14 mouse cellular contexts compared by ENCODE assay signal in genomic region chr9:34965041-34965415, GRCm38 (mm10).
A peak's percentile ranks its signal among the peaks of the same experiment; 100 is the strongest.
DNase-seq lines count a peak whose midpoint lies in the region; ATAC-seq and TF ChIP-seq lines count a peak whose summit lies in the region.
"Had no signal": no experiment of that assay in that cellular context is flagged by ENCODE, and none has a peak within 500 bp of the region (broad histone marks: within the 10 kb centered on the region; RNA-seq: fewer than 3 reads in every experiment).

No protein-coding gene starts in this region.

- no peak for TF ChIP-seq EP300 in stomach, postnatal 0 days (optimal IDR thresholded peaks at IDR 0.05)

- no peak overlapping the region for H3K9ac ChIP-seq in stomach, embryonic 14.5 days (replicated peaks; ENCODE audit: low read depth, low read length)
- no peak overlapping the region for H3K9ac ChIP-seq in stomach, postnatal 0 days (ENCODE audit: low read length)
- no peak overlapping the region for H3K9ac ChIP-seq in forebrain, embryonic 16.5 days (replicated peaks; ENCODE audit: low read depth, low read length)
- no peak overlapping the region for H3K9ac ChIP-seq in midbrain, embryonic 12.5 days (replicated peaks)
- H3K9ac ChIP-seq: lung, embryonic 15.5 days had no signal

- H3K4me2 ChIP-seq in stomach, embryonic 14.5 days (replicated peaks; ENCODE audit: low read depth, low read length), result no peak overlapping the region
- no peak overlapping the region for H3K4me2 ChIP-seq in stomach, postnatal 0 days (replicated peaks; ENCODE audit: low read depth)
- H3K4me2 ChIP-seq in forebrain, embryonic 16.5 days (ENCODE audit: low read length), result no peak overlapping the region
- no peak overlapping the region; the same call in 1 of the 2 replicates for H3K4me2 ChIP-seq in midbrain, embryonic 12.5 days (replicated peaks)
- H3K4me2 ChIP-seq: lung, embryonic 15.5 days had no signal

- H3K4me1 ChIP-seq in stomach, embryonic 14.5 days (ENCODE audit: control insufficient read depth, insufficient read depth, low read length), result no peaks in the 10 kb centered on the region
- H3K4me1 ChIP-seq in stomach, postnatal 0 days (replicated peaks; ENCODE audit: control insufficient read depth, insufficient read depth), result no peaks in the 10 kb centered on the region
- H3K4me1 ChIP-seq in forebrain, embryonic 16.5 days (replicated peaks; ENCODE audit: control insufficient read depth, insufficient read depth, low read length), result peaks cover 20% of the 10 kb centered on the region
- H3K4me1 ChIP-seq in midbrain, embryonic 12.5 days, result peaks cover 23% of the 10 kb centered on the region
- peaks cover 24% of the 10 kb centered on the region for H3K4me1 ChIP-seq in limb, embryonic 10.5 days
- H3K4me1 ChIP-seq: lung, embryonic 15.5 days had no signal

- WGBS in stomach, embryonic 14.5 days, result 48% methylated on average over 4 of the region's 4 CpGs
- WGBS in stomach, postnatal 0 days, result 57% methylated on average over 4 of the region's 4 CpGs
- WGBS in forebrain, embryonic 16.5 days, result 0% methylated on average over 4 of the region's 4 CpGs
- 12% methylated on average over 4 of the region's 4 CpGs for WGBS in midbrain, embryonic 12.5 days
- WGBS in limb, embryonic 10.5 days, result 28% methylated on average over 4 of the region's 4 CpGs

- no peaks in the 10 kb centered on the region for H3K9me3 ChIP-seq in stomach, embryonic 14.5 days (ENCODE audit: control insufficient read depth, low read depth, low read length)
- no peaks in the 10 kb centered on the region for H3K9me3 ChIP-seq in stomach, postnatal 0 days (ENCODE audit: control insufficient read depth, low read length)
- H3K9me3 ChIP-seq in forebrain, embryonic 16.5 days (ENCODE audit: control insufficient read depth, low read length), result no peaks in the 10 kb centered on the region
- H3K9me3 ChIP-seq in midbrain, embryonic 12.5 days, result no peaks in the 10 kb centered on the region
- H3K9me3 ChIP-seq in limb, embryonic 10.5 days (replicated peaks), result no peaks in the 10 kb centered on the region
- H3K9me3 ChIP-seq: lung, embryonic 15.5 days had no signal

- H3K36me3 ChIP-seq in stomach, embryonic 14.5 days (ENCODE audit: control insufficient read depth, insufficient read depth, low read length), result no peaks in the 10 kb centered on the region
- H3K36me3 ChIP-seq in stomach, postnatal 0 days (ENCODE audit: control insufficient read depth, insufficient read depth, low read length), result no peaks in the 10 kb centered on the region
- H3K36me3 ChIP-seq in forebrain, embryonic 16.5 days (ENCODE audit: control insufficient read depth, insufficient read depth), result no peaks in the 10 kb centered on the region
- H3K36me3 ChIP-seq in midbrain, embryonic 12.5 days, result no peaks in the 10 kb centered on the region
- no peaks in the 10 kb centered on the region for H3K36me3 ChIP-seq in limb, embryonic 10.5 days
- H3K36me3 ChIP-seq: lung, embryonic 15.5 days had no signal

- no peak for DNase-seq in stomach, postnatal 0 days (ENCODE audit: low spot score)
- DNase-seq in limb, embryonic 10.5 days (ENCODE audit: low spot score), result no peak
- DNase-seq in left cerebral cortex, adult 2 months (ENCODE audit: extremely low spot score in 1 of 2, low spot score in 2 of 2), result no peak
- DNase-seq in urinary bladder, adult 2 months (ENCODE audit: low spot score), result no peak
- DNase-seq in spleen, postnatal 36 days (ENCODE audit: low spot score in 2 of 2), result no peak
- DNase-seq: adrenal gland, adult 2 months; heart, adult 18-20 months; heart, postnatal 4 days; kidney, postnatal 10 days; thymus, postnatal 36 days had no signal

- ATAC-seq in stomach, embryonic 14.5 days (ENCODE audit: insufficient number of reproducible peaks, insufficient read depth, low FRiP score, low read depth), result peak; percentile 51; the same call in 1 of the 2 replicates
- ATAC-seq in stomach, postnatal 0 days (ENCODE audit: low FRiP score, low TSS enrichment), result no peak
- peak; percentile 91 for ATAC-seq in forebrain, embryonic 16.5 days
- ATAC-seq in midbrain, embryonic 12.5 days (ENCODE audit: low FRiP score, low read depth), result peak; percentile 81

- no peaks in the 10 kb centered on the region for H3K27me3 ChIP-seq in stomach, embryonic 14.5 days (ENCODE audit: control insufficient read depth, insufficient read depth, low read length)
- H3K27me3 ChIP-seq in stomach, postnatal 0 days (ENCODE audit: control insufficient read depth, insufficient read depth, low read length), result no peaks in the 10 kb centered on the region
- H3K27me3 ChIP-seq in forebrain, embryonic 16.5 days (replicated peaks; ENCODE audit: control insufficient read depth, insufficient read depth, low read length), result no peaks in the 10 kb centered on the region
- H3K27me3 ChIP-seq in midbrain, embryonic 12.5 days, result no peaks in the 10 kb centered on the region
- H3K27me3 ChIP-seq in limb, embryonic 10.5 days (ENCODE audit: low read depth, poor library complexity, severe bottlenecking), result peaks cover 38% of the 10 kb centered on the region; the same call in 1 of the 2 replicates

- no peak overlapping the region for H3K27ac ChIP-seq in stomach, embryonic 14.5 days (ENCODE audit: low read length)
- no peak overlapping the region for H3K27ac ChIP-seq in stomach, postnatal 0 days (replicated peaks)
- H3K27ac ChIP-seq in forebrain, embryonic 16.5 days (ENCODE audit: low read length), result no peak overlapping the region
- H3K27ac ChIP-seq in midbrain, embryonic 12.5 days (replicated peaks), result peak overlapping the region; percentile 52
- H3K27ac ChIP-seq in limb, embryonic 10.5 days, result no peak overlapping the region
- no peak overlapping the region for H3K27ac ChIP-seq in left cerebral cortex, adult 2 months
- H3K27ac ChIP-seq: lung, embryonic 15.5 days had no signal

- no peak for TF ChIP-seq CTCF in stomach, postnatal 0 days (IDR thresholded peaks at IDR 0.05; ENCODE audit: low read depth)
- TF ChIP-seq CTCF in left cerebral cortex, adult 2 months (IDR thresholded peaks at IDR 0.05), result no peak

- no peak overlapping the region for H3K4me3 ChIP-seq in stomach, embryonic 14.5 days (ENCODE audit: low read depth, low read length)
- H3K4me3 ChIP-seq in stomach, postnatal 0 days (ENCODE audit: low read depth, low read length), result no peak overlapping the region
- H3K4me3 ChIP-seq in forebrain, embryonic 16.5 days (replicated peaks; ENCODE audit: low read length), result no peak overlapping the region
- H3K4me3 ChIP-seq in midbrain, embryonic 12.5 days, result no peak overlapping the region
- no peak overlapping the region for H3K4me3 ChIP-seq in limb, embryonic 10.5 days
- H3K4me3 ChIP-seq in left cerebral cortex, adult 2 months, result no peak overlapping the region
- H3K4me3 ChIP-seq: lung, embryonic 15.5 days had no signal

- intact Hi-C loops in left cerebral cortex, adult 2 months (cut with DNase I), result no loop called here
